9 mouse cellular contexts compared by ENCODE assay signal in genomic region chr9:106465571-106466200, GRCm38 (mm10). TPM values are rescaled to one million over a fixed set of nuclear protein-coding genes. Genes with fewer than 3 reads are reported as not detected.
DNase-seq lines count a peak whose midpoint lies in the region; ATAC-seq and TF ChIP-seq lines count a peak whose summit lies in the region.
"Had no signal": no experiment of that assay in that cellular context is flagged by ENCODE, and none has a peak within 500 bp of the region (broad histone marks: within the 10 kb centered on the region; RNA-seq: fewer than 3 reads in every experiment).

TSS of gene Gpr62 (minus strand) at chr9:106465938.

- no peak for TF ChIP-seq EP300 in liver, embryonic 14.5 days (IDR thresholded peaks at IDR 0.05; ENCODE audit: low read depth)

- peak within 1 kb of the TSS; percentile 89 for H3K4me2 ChIP-seq in hindbrain, embryonic 13.5 days
- peak within 1 kb of the TSS; percentile 66 for H3K4me2 ChIP-seq in liver, embryonic 14.5 days (ENCODE audit: low read depth)

- H3K27ac ChIP-seq in spleen, adult 2 months (ENCODE audit: insufficient read depth, low read length), result no peak within 1 kb of the TSS
- peak within 1 kb of the TSS; percentile 88 for H3K27ac ChIP-seq in hindbrain, embryonic 13.5 days
- H3K27ac ChIP-seq in liver, embryonic 14.5 days, result no peak within 1 kb of the TSS

- peaks cover 6% of the 10 kb centered on the region; the same call in 1 of the 2 replicates for H3K27me3 ChIP-seq in spleen, adult 2 months (ENCODE audit: control insufficient read depth, insufficient read depth, low read length)
- no peaks in the 10 kb centered on the region for H3K27me3 ChIP-seq in hindbrain, embryonic 13.5 days
- peaks cover 20% of the 10 kb centered on the region for H3K27me3 ChIP-seq in liver, embryonic 14.5 days (ENCODE audit: control insufficient read depth, insufficient read depth, low read length)
- H3K27me3 ChIP-seq: CH12.LX had no signal

- H3K4me1 ChIP-seq in spleen, adult 2 months (ENCODE audit: control insufficient read depth, insufficient read depth, insufficient read length), result peaks cover 12% of the 10 kb centered on the region
- H3K4me1 ChIP-seq in hindbrain, embryonic 13.5 days (replicated peaks), result peaks cover 30% of the 10 kb centered on the region
- H3K4me1 ChIP-seq in liver, embryonic 14.5 days (replicated peaks; ENCODE audit: control insufficient read depth in 2 of 2, insufficient read depth in 2 of 2, low read length in 1 of 2), result no peaks in the 10 kb centered on the region

- peak within 1 kb of the TSS; percentile 82 for H3K9ac ChIP-seq in hindbrain, embryonic 13.5 days
- H3K9ac ChIP-seq in liver, embryonic 14.5 days (replicated peaks), result no peak within 1 kb of the TSS

- WGBS in spleen, adult 2 months, result 33% methylated on average over 26 of the region's 26 CpGs
- 25% methylated on average over 26 of the region's 26 CpGs for WGBS in hindbrain, embryonic 13.5 days
- WGBS in liver, embryonic 14.5 days (ENCODE audit: insufficient replicate concordance), result 26% methylated on average over 26 of the region's 26 CpGs

- no peaks in the 10 kb centered on the region for H3K36me3 ChIP-seq in spleen, adult 2 months (ENCODE audit: control insufficient read depth, insufficient read depth, low read length)
- peaks cover 38% of the 10 kb centered on the region for H3K36me3 ChIP-seq in hindbrain, embryonic 13.5 days
- no peaks in the 10 kb centered on the region for H3K36me3 ChIP-seq in liver, embryonic 14.5 days (replicated peaks; ENCODE audit: control insufficient read depth, insufficient read depth, low read depth)

- no peak for TF ChIP-seq CTCF in spleen, adult 2 months (IDR thresholded peaks at IDR 0.05; ENCODE audit: extremely low read depth, insufficient read depth, insufficient read length, insufficient replicate concordance)
- no peak for TF ChIP-seq CTCF in liver, embryonic 14.5 days (IDR thresholded peaks at IDR 0.05; ENCODE audit: low read depth)

- ATAC-seq in hindbrain, embryonic 13.5 days (ENCODE audit: low FRiP score), result peak; percentile 50
- no peak for ATAC-seq in liver, embryonic 14.5 days (ENCODE audit: insufficient read depth)

- peak; percentile 72 for DNase-seq in gastrocnemius, postnatal 10 days
- DNase-seq in gastrocnemius, postnatal 4 days (ENCODE audit: low spot score in 2 of 2), result no peak
- DNase-seq in spleen, adult 2 months (ENCODE audit: low read depth in 1 of 2, low spot score in 2 of 2), result no peak
- no peak for DNase-seq in spleen, postnatal 4 days (ENCODE audit: low spot score in 2 of 2)
- no peak for DNase-seq in liver, embryonic 14.5 days (ENCODE audit: low read depth in 3 of 3, low spot score in 3 of 3)
- no peak for DNase-seq in urinary bladder, postnatal 14 days (ENCODE audit: low spot score)
- no peak for DNase-seq in ovary, adult 18-20 months (ENCODE audit: low spot score)

- no peaks in the 10 kb centered on the region for H3K9me3 ChIP-seq in hindbrain, embryonic 13.5 days
- no peaks in the 10 kb centered on the region for H3K9me3 ChIP-seq in liver, embryonic 14.5 days (ENCODE audit: control insufficient read depth, low read length)

- peak within 1 kb of the TSS; percentile 49 for H3K4me3 ChIP-seq in spleen, adult 2 months (ENCODE audit: extremely low read depth, insufficient read depth, insufficient read length)
- peak within 1 kb of the TSS; percentile 51 for H3K4me3 ChIP-seq in hindbrain, embryonic 13.5 days
- peak within 1 kb of the TSS; percentile 19 to 48; a peak in 3 of 4 replicates for H3K4me3 ChIP-seq in liver, embryonic 14.5 days (ENCODE audit: insufficient read depth in 1 of 2, low read depth in 2 of 2, low read length in 2 of 2)

- TF ChIP-seq POLR2A in spleen, adult 2 months (IDR thresholded peaks at IDR 0.05; ENCODE audit: low read depth, low read length), result no peak

RNA-seq across cellular contexts. Expression of gene Gpr62, which starts in this region (rescaled TPM):
- total RNA-seq in gastrocnemius, postnatal 10 days (2021), result under 1 TPM; 0.19 to 0.52 TPM
- under 1 TPM; 0.44 to 0.65 TPM for total RNA-seq in gastrocnemius, postnatal 4 days (2021)
- polyA plus RNA-seq in spleen, adult 2 months (2012; rRNA removed), result 0.28 and 0.66 TPM in 2 replicates
- polyA plus RNA-seq in hindbrain, embryonic 13.5 days (2015; fragmentation: Nextera tagmentation; extraction: Ambion mirVana), result 0.60 and 0.68 TPM in 2 replicates
- not detected in 2 replicates for polyA plus RNA-seq in liver, embryonic 14.5 days (2012; rRNA removed)
- not detected in 2 replicates for polyA plus RNA-seq in liver, embryonic 14.5 days (2014; fragmentation: Nextera tagmentation; extraction: Ambion mirVana)

Comparison
In these comparisons a context has a peak if more than half of its experiments do, and no peak if none do; other contexts are left out.
1. Peak in DNase-seq in gastrocnemius, postnatal 10 days; RNA of the gene not detected or under 1 TPM.
2. Peak in ATAC-seq, H3K4me3 ChIP-seq, H3K27ac ChIP-seq, H3K9ac ChIP-seq and H3K4me2 ChIP-seq in hindbrain, embryonic 13.5 days; RNA of the gene not detected or under 1 TPM.